Mouse (Mus musculus) naive thymus-derived CD4-positive, alpha-beta T cell, adult 5 months (primary cell): ENCODE data around the gene Tprn. TPM values are rescaled to one million over a fixed set of nuclear protein-coding genes. Genes with fewer than 3 reads are reported as not detected.

Source experiments
- polyA plus RNA-seq: library from polyadenylated mRNA; unstranded; fragments of 100-300 nt; shearing (Covaris generic); gene quantifications from one replicate; pipeline ENCODE4 v1.2.1, GENCODE M21; 2017

The Tprn gene
- 24.1 TPM for polyA plus RNA-seq

DNA sequence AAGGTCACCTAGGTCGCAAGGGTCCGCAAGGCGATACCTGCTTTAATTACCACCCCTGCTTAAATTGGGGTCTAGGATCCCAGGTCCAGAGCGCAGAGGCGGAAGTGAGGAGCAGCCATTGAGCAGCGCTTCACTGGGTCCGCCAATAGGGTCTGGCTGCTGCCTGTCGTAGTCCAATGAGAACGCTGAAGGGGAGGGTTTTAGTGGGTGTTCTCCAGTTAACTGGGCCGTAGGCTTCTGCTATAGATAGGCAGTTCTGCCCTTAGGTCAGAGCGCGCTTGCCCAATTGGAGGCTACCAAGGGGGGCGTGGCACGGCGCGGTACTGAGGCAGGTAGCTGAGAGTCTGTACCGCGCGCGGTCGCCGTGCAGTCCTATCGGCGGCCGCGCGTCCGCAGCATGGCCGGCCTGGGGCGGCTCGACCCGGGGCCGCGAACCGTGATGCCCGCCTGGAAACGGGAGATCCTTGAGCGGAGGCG is at the start of gene Tprn:
TSS of gene Tprn (plus strand) at position 328 of the 477 bp plus-strand sequence.

GRCm38 (mm10) chr2:25214444-25214843 is 48.0 kb upstream of the Tprn start, which contains the start of gene Stpg3:
Gene Stpg3 (minus strand): TSS chr2:25214637.

GRCm38 (mm10) chr2:25218445-25218844 is 44.0 kb upstream of the Tprn start, which contains the start of gene Fam166a:
Gene Fam166a (plus strand): TSS chr2:25218745.

DNA sequence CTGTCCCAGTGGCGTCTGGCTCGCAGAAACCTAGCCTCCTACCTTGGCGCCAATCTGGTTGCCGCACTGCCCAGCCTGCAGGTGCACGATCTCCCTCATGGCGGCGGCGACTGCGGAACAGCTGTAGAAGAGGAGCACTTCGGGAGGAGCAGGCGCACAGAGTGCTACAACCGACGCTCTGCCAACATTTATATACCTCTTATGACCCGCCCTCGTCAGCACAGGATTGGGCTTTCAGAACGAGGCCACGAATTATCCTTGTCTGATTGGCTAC is 38.0 kb upstream of the Tprn start, which contains the start of gene Tubb4b:
TSS of gene Tubb4b (minus strand) at position 211 of the 274 bp plus-strand sequence.

DNA sequence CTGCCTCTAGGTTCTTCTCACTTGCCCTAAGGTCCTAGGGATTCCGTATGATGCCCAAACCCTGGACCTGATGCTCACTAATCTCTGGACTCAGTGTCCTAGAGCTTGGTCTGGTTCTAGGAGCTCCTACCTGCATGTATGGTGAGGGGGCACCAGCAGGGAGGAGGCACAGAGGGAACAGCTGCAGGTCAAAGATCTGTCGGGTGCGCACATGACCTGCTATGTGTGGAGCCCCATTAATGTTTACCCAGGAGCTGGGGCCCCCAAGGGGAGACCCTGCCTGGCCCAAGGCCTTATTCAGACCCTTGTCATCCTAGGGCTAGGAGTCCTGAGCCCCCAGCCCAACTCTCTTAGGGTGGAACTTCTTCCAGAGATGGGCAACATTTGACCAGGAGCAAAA is 28.4 kb upstream of the Tprn start, which contains the start of gene Slc34a3:
TSS of gene Slc34a3 (minus strand) at position 315 of the 400 bp plus-strand sequence.

DNA sequence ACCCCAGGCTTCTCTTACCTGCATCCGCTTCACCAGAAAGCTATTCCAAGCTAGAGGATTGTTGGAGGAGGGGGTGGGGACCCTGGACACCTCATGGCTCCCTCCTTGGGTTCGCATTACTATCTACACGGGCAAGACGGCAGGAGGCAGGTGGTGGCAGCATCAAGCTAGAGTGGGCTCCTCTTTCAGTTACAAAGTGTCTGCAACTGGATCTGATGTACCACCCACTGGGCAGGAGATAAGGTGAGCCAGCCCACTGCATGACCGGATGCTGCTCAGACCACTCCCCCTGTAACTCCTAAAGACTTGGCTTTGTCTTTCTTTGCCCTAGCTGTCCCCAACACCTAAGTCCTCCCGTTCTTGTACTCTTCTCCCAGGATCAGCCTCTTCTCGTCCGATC is 25.8 kb upstream of the Tprn start, which contains the start of gene Rnf224:
TSS of gene Rnf224 (minus strand) at position 174 of the 400 bp plus-strand sequence.

DNA sequence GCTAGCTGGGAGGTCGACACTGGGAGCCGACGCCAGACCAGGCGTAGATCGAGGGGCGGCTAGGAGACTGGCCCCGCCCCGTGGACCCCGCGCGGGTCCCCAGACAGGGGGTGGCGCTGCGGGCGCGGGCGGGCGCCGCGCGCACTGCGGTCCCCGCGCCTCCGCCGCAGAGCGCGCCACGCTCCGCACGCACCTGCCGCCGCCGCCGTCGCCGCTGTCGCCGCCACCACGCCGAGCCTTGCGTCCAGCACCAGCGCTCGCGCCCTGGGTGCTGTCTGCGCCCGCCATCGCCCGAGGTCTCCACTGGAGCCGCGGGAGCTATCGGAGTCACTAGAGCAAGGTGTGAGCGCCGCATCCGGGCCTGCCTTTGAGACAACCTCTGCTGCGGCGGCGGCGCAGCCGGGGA is 20.3 kb upstream of the Tprn start, which contains the start of the genes Rnf208 and Cysrt1:
TSS of gene Rnf208 (plus strand) at position 155 of the 406 bp plus-strand sequence.
TSS of gene Cysrt1 (minus strand) at position 352 of the 406 bp plus-strand sequence.

GRCm38 (mm10) chr2:25246183-25247072 is 16.0 kb upstream of the Tprn start, which contains the start of gene AL732309.1:
Gene AL732309.1 (minus strand): TSS chr2:25246863.

DNA sequence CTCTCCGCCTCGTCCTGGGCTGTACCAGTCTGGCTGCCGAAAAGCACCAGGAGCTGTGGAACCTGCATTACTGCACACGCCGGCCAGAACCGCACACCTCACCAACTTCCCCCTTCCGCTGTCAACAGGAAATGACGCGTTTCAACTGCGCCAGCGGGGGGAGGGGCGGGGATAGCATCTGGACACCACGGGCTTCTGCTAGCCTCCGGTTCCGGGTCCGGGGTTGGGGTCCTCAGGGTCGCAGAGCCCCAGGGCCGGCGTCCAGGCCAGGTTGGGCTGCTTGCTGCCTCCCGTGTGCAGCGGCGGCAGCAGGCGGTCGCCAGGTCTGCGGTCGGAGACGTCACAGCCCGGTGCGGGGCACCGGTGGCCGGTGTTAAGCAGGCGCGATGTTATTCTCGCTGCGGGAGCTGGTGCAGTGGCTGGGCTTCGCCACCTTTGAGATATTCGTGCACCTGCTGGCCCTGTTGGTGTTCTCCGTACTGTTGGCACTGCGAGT is 7.1 kb upstream of the Tprn start, which contains the start of gene Tmem203:
TSS of gene Tmem203 (plus strand) at position 156 of the 496 bp plus-strand sequence.

DNA sequence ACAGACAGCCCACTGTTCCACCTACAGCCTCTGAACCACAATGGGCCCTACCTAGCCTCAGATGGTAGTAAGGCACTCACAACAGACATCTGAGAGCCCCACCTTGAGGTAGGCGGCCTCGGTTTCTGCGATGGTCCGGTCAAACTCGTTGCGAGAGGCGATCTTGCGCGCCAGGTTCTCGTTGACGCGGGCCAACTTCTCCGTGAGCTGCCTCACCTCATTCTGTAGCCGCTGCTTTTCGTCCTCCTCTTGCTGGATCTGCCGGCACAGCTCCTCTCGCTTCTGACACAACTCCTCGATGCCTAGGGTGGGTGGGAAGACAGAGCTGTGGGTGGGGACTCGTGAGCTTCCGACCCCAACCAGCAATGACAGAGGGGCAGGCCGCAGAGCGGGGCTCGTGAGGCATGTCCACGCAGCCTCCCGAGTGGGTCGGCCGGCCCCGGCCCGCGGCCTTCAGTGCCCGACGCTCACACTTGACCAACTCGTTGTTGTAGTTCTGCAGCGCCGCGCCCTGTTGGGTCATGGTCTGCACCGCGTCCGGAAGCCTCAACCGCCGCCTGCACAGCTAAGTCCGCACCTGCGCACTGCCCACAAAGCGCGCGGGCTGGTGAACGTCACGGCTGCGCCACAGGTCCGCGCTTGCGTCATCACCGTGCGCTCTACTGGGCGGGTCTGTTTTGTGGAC is 9.6 kb downstream of the Tprn start, which contains the start of the genes Ssna1 and Anapc2:
TSS of gene Ssna1 (minus strand) at position 612 of the 685 bp plus-strand sequence.
TSS of gene Anapc2 (plus strand) at position 652 of the 685 bp plus-strand sequence.

GRCm38 (mm10) chr2:25287927-25288649 is 25.7 kb downstream of the Tprn start, which contains the start of gene Tmem210:
Gene Tmem210 (plus strand): TSS chr2:25288145.

GRCm38 (mm10) chr2:25289651-25290050 is 27.2 kb downstream of the Tprn start, which contains the start of gene Lrrc26:
Gene Lrrc26 (plus strand): TSS chr2:25289915.

DNA sequence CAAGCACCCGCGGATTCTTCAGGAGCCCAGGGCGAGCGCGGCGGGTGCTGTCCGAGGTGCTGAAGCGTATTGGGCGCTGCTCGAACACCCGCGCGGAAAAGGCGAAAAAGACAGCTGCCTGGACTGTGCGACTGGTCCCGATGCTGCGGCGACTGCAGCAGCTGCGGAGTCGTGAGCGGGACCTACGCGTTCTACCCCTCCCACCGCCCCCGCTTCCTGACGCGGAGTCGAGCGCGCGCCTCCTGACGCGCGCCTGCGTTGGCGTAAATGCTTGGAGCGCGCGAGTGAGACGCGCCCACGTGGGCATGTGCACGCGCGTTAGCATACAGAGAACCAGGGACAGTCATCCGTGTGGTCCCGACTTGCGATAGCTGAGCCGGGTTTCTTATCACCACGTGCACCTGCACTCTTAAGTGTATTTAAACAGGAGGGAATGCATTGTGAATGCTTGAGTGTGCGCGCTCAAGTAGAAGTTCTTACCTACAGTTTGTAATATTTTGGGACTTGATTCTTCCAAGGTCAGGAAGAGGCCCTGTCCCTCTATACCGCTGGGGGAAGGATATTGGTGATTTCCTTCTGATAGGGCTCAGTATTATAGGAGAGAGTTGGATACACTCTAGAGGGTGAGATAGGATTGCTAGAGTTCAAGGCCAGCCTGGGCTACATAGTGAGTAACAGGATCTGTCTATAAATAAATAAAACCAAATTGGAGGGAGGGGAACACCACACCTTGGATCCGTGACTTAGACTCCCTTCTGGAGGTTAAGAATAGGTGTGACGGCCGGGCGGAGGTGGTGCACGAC is 56.8 kb downstream of the Tprn start, which contains the start of gene Grin1:
TSS of gene Grin1 (minus strand) at position 217 of the 803 bp plus-strand sequence.

Other genes with a start within 250 kb of the Tprn start
- 20.8 TPM for gene Nsmf, start 208.3 kb upstream of the Tprn start, polyA plus RNA-seq
- gene Entpd8, start 182.3 kb upstream of the Tprn start, polyA plus RNA-seq, result not detected
- gene Noxa1, start 167.5 kb upstream of the Tprn start, polyA plus RNA-seq, result not detected
- gene Nrarp, start 81.9 kb upstream of the Tprn start, polyA plus RNA-seq, result 3.0 TPM
- gene Tor4a, start 65.7 kb upstream of the Tprn start, polyA plus RNA-seq, result 20.7 TPM
- gene Nelfb, start 51.1 kb upstream of the Tprn start, polyA plus RNA-seq, result 97.1 TPM
- gene Stpg3, start 48.0 kb upstream of the Tprn start, polyA plus RNA-seq, result not detected
- not detected for gene Fam166a, start 43.9 kb upstream of the Tprn start, polyA plus RNA-seq
- gene Tubb4b, start 37.9 kb upstream of the Tprn start, polyA plus RNA-seq, result 99.9 TPM
- not detected for gene Slc34a3, start 28.3 kb upstream of the Tprn start, polyA plus RNA-seq
- gene Rnf224, start 25.8 kb upstream of the Tprn start, polyA plus RNA-seq, result not detected
- gene Rnf208, start 20.4 kb upstream of the Tprn start, polyA plus RNA-seq, result 0.37 TPM
- not detected for gene Cysrt1, start 20.2 kb upstream of the Tprn start, polyA plus RNA-seq
- 9.7 TPM for gene AL732309.1, start 15.8 kb upstream of the Tprn start, polyA plus RNA-seq
- 26.6 TPM for gene Tmem203, start 7.2 kb upstream of the Tprn start, polyA plus RNA-seq
- 81.2 TPM for gene Ssna1, start 9.8 kb downstream of the Tprn start, polyA plus RNA-seq
- 101 TPM for gene Anapc2, start 9.9 kb downstream of the Tprn start, polyA plus RNA-seq
- not detected for gene Tmem210, start 25.5 kb downstream of the Tprn start, polyA plus RNA-seq
- gene Lrrc26, start 27.3 kb downstream of the Tprn start, polyA plus RNA-seq, result not detected
- not detected for gene Grin1, start 56.6 kb downstream of the Tprn start, polyA plus RNA-seq
- 26.7 TPM for gene Man1b1, start 69.7 kb downstream of the Tprn start, polyA plus RNA-seq
- 6.7 TPM for gene Dpp7, start 93.7 kb downstream of the Tprn start, polyA plus RNA-seq
- gene Uap1l1, start 103.1 kb downstream of the Tprn start, polyA plus RNA-seq, result 14.2 TPM
- gene Sapcd2, start 109.7 kb downstream of the Tprn start, polyA plus RNA-seq, result not detected
- gene Entpd2, start 133.3 kb downstream of the Tprn start, polyA plus RNA-seq, result not detected
- gene Npdc1, start 136.7 kb downstream of the Tprn start, polyA plus RNA-seq, result 0.47 TPM
- not detected for gene Fut7, start 160.6 kb downstream of the Tprn start, polyA plus RNA-seq
- 44.9 TPM for gene Abca2, start 166.1 kb downstream of the Tprn start, polyA plus RNA-seq
- 5.1 TPM for gene Clic3, start 194.2 kb downstream of the Tprn start, polyA plus RNA-seq
- 74.5 TPM for gene Paxx, start 198.5 kb downstream of the Tprn start, polyA plus RNA-seq
- not detected for gene Ptgds, start 207.4 kb downstream of the Tprn start, polyA plus RNA-seq
- gene Lcn12, start 231.3 kb downstream of the Tprn start, polyA plus RNA-seq, result not detected
- 82.7 TPM for gene Fbxw5, start 238.1 kb downstream of the Tprn start, polyA plus RNA-seq
- 5.6 TPM for gene C8g, start 239.1 kb downstream of the Tprn start, polyA plus RNA-seq